Mouse (Mus musculus) left cerebral cortex, postnatal 4 days (tissue): ENCODE measurements around the gene Phpt1. TPM values are rescaled to one million over a fixed set of nuclear protein-coding genes. Genes with fewer than 3 reads are reported as not detected.

Experiments
- DNase-seq: peaks from one replicate; pipeline ENCODE4 v3.0.0-alpha.2; 2022
- intact Hi-C: fragments of 180-260 bp; cut with DNase I; formaldehyde crosslinking; loops from one replicate; pipeline ENCODE4 v1.15.1; 2025
- total RNA-seq, 2 experiments: library from RNA; stranded (reverse); gene quantifications; 2 replicates each; pipeline ENCODE4 v1.2.3; 2021

Phpt1 gene
- total RNA-seq = 10 to 100 TPM; 77.1 to 79.5 TPM

DNA sequence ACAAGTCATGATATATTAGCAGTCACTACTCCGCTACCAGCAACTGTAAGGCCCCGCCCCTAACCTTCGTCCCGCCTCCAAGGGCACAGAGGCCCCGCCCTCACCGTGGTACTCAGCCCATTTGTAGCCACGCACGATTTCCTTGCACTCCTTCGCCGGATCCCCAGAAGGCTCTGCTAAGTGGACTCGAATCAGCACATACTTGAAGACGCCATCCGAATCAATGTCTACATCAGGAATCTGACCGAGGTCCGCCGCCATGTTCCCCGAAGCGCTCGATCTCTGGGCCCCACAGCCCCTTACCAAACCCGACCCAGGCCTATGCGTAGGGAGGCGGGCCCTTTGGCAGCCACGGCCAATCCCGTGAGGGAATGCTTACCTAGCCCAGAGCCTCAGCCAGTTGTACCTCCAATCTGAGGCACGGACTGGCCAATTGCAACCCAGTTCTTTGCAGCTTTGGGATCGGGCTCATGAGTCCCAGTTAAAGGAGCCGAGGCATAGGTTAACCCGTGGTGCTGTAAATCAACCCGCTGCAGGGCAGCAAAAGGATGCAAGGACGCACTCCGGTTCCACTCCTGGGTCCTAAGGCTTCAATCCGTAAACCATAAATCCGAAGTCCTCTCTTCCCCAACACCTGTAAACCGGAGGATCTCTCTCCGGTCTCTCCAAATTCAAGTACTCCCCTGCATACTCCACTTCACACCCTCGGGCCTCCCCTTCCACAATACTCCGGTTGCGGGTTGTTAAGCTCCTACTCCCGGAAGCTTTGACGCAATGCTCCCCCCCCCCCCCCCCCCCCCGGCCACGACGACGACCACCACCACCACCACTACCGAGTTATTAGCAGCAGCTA is at the start of gene Phpt1, which contains the start of gene Mamdc4:
Phpt1 (minus strand) TSS at position 646 of the 853 bp plus-strand sequence.
Mamdc4 (minus strand) TSS at position 267 of the 853 bp plus-strand sequence.
- peak; percentile 97 for DNase-seq
- intact Hi-C loops = no loop called here

DNA sequence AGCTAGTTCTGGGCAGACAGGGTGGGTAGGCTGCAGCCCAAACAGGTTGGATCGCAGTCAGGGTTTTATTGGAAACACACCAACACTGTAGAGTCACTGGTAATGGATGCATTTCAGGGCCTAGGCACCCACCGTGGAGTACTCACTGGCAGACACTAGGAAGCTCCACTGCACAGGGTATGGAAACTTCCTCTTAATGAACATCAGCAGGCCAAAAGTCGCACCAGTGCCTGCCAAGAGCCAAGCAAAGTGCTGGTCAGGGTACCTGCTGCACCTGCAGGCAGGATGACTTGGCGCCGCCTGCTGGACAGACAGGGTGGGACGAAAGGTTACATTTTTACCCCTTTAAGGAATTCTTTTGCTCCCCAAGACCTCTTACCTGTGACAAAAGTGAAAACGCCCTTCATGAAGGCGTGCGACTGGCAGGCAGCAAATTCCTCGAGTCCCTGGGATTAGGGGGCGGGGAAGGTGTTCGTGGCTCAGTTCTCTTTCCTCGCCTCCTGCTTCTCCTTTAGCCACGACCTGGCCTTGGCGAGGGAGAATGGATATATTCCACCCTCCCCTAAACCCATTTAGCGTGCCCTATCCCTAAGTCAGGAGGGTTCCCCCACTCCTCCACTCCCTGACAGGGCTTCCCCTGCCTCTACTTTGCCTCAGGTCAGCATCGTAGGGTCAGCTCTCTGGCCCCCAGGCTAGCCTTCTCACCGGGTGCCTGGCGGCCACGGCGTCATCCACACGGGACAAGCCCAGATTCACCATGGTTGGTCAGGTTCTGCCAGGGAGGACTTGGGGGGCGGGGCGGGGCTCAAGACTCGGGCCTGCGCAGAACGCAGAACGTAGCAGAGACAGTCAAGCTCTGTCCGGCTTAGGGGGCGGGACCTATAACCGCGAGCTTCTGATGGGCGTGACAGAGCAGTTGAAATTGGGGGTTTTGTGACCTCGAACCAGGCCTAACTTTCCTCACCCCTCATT is 46.5 kb upstream of the Phpt1 start, which contains the start of gene Tmem141:
Tmem141 (minus strand) TSS at position 777 of the 972 bp plus-strand sequence.
- peak; percentile 87 for DNase-seq
- intact Hi-C loops = no loop called here

DNA sequence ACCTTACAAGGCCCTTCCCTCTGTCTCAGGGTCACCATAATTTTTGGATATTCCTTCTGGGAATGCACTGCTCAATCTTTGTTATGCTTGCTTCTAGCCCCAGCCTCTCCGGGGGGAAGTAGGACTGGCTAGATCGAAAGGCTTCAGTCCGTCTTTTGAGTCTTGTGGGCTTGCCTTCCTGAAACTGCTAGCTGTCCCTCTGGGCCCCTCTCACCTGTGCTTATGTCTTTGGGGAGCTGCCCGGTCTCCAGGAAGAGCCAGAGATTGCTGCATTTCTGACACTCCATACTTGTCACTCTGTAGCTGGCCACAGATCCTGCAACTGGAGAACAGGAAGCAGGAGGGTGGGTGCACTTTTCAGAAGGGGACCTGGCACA is 45.8 kb upstream of the Phpt1 start:
- intact Hi-C loops = no loop called here
- no peak for DNase-seq

GRCm38 (mm10) chr2:25620386-25620785 is 45.4 kb upstream of the Phpt1 start:
- no peak for DNase-seq

DNA sequence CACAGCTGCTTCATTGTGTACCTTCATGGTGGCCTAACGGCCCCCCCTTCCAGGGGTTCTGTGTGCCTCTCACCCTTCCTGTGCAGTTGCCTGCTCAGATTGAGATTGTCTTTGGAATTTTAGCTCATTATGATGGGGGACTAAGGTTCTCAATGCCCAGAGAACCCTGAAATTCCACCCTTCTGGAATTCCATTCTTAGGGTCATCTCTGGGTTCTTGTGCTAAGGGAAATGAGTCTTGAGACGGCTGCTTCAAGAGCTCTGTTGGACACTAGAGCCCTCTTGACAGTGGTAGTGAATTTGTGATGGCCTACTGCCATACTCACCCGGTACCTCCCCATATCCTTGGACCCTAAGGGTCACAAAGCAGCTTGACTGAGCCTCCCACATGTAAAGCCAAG is 42.6 kb upstream of the Phpt1 start, which contains the start of gene Ccdc183:
Ccdc183 (minus strand) TSS at position 101 of the 400 bp plus-strand sequence.
- intact Hi-C loops = no loop called here
- DNase-seq = no peak

More at GRCm38 (mm10) chr2:25620386-25620785, 45.4 kb upstream of the Phpt1 start:
- intact Hi-C loops = no loop called here

DNA sequence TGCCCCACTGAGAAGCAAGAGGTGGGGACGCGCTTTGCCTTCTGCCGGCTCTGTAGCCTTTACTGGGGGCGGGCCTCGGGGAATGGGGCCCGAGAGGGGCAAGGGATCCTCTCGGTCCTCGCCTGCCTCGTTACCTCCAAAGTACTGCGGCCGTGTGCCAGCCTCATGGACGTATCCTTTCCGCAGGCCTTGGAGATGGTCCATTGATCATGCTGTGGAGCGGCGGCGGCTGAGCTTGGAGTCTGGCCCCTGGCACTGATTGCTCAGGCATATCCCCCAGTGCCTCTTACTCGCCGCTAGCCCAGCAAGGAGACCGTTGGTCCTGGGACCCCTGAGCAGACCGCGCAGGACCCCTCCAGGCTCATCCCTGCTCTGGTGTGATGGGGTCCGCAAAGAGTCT is 41.4 kb upstream of the Phpt1 start:
- intact Hi-C loops = no loop called here
- peak; percentile 29 for DNase-seq

DNA sequence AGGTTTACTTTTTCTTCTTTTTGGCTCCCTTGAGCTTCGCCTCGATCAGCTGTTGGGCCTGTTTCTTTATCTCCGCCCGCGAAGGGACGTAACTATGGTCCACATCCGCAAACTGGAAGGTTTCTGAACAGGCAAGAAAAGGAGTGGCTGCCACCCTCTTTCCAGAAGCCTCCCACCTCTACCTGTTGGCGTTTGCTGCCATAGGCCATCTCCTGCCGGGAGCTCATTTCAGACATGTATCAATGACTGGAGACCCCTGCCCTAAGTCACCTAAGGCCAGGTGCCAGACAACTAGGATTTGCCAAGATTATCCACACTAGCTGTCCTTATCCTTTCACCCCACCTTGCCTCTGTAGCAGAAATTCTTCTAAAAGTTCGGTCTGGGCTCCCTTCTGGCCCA is 33.6 kb upstream of the Phpt1 start:
- intact Hi-C loops = no loop called here
- no peak for DNase-seq

GRCm38 (mm10) chr2:25607761-25608622 is 33.0 kb upstream of the Phpt1 start, which contains the start of gene Rabl6:
Rabl6 (minus strand) TSS chr2:25608521.
- intact Hi-C loops = no loop called here
- DNase-seq = peak; percentile 90

DNA sequence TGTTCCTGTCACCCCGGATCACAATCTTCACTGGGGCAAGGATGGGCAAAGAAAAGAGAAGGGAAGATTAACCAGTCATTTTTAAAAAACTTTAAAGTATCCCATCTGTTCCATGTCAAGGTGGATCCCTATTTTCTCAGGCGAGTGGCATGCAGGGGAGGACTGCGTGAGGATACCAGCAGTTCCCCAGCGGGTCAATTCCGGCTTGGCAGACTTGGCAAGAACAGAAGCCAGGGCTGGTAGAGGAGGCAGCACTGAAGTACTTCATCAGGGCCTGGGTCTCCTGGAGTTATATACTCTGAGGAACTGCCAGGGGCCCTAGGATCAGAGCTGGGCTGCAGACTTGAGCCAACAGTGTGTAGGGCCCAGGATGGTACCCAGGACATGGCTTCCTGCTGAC is 27.5 kb upstream of the Phpt1 start:
- intact Hi-C loops = no loop called here
- no peak for DNase-seq

GRCm38 (mm10) chr2:25600037-25600436 is 25.0 kb upstream of the Phpt1 start:
- intact Hi-C loops = no loop called here
- DNase-seq = no peak

GRCm38 (mm10) chr2:25598749-25599148 is 23.7 kb upstream of the Phpt1 start:
- intact Hi-C loops = no loop called here
- DNase-seq = no peak

DNA sequence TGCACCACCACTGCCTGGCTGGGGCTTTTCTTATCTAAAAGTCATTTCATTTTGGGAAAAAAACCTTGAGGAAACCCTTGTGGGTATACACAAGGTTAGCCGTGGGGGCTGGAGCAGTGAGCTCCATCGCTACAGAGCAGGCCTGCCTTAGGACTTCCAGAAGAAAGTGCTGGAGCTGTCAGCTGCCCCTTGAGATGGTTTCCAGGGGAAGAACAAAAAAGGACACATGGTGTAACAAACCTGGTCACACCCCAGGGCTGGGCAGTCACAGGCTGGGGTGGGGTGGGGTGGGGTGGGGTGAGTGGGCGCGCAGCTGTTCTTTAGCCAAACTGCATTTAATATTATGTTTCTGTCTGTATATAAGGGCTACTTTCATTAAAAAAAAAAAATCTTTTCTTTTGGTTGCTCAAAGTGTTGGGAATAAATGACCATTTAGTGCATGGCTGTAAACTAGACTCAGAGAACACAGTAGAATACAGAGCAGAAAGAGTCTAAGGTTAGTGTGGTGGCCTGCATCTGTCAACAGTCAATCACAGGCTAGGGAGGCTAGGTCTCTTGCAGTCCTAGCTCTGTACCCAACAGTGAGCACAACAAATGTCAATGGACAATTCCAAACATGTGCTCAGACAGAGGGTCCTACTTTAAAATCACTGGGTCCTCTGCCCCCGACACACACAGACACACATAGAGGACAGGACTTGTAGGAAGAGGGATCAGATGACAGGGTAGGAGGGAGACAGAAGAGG is 21.9 kb upstream of the Phpt1 start:
- intact Hi-C loops = no loop called here
- DNase-seq = no peak

DNA sequence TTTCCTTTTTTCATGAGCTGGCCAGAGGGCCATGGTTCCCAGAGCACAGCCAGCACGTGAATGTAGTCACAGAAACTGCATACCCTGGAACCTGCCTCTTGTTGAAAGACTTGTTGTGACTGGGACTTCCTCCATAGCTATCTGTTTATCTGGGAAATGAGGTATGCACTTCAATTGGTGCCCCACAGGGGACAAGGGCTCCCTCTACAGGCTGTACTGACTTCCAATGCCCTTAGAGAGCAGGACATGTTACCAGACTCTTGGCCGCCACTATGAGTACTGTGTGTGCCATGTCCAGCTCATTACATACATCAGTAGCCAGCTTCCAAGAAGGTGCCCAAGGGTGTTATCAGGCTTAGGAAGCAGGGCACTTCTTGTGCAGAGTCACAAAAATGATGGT is 16.8 kb upstream of the Phpt1 start:
- peak; percentile 32 for DNase-seq
- intact Hi-C loops = no loop called here

DNA sequence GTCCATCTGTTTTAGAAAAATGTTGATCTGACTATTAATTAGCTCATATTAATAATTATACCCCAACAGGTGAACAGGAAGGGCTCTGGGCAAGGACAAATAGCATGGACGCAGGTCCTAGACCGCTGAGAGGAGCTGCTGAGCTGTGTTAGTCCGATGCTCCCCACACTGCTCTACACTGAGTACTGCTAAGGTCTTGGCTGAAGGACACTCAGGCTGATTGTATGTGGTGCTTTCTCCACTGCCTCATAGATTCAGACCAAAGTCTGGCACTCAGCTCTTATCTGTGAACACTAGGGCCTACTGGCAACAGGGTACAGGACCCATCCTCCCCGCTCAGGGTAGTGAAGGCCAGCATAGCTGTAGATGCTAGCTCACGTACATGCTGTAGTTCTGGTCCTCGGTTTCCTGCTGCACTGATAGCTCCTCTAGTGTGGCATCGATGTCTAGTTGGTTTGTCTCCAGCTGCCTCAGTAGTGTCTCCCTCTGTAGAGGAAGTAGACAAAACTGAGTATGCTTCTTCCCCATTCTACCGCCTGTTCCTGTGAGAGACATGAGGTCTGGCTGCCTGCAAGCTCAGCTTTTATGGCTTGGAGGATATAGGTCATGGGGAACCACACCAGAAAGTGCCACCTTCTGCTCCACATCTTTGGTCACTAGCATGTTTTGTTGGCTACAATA is 13.3 kb upstream of the Phpt1 start:
- no peak for DNase-seq
- intact Hi-C loops = no loop called here

DNA sequence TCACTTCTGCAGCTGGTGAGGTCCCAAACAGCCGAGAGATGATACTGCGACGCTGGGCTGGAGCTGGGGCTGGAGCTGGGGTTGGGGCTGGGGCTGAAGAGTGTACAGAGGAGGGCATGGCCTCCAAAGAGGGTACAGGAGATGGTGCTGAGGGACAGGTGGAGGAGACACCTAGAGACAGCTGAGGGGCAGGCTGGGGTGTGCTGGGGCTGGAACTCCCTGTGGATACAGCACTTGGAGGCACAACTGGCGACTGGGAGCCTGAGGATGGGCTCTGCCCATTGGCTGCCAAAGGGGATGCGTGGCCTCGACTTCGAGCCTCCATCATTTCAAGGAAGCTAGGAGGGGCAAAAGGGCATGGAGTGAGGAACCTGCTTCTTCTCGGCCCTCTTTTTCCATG is 12.3 kb upstream of the Phpt1 start:
- intact Hi-C loops = no loop called here
- DNase-seq = no peak

GRCm38 (mm10) chr2:25585601-25586000 is 10.6 kb upstream of the Phpt1 start:
- DNase-seq = no peak
- intact Hi-C loops = no loop called here

DNA sequence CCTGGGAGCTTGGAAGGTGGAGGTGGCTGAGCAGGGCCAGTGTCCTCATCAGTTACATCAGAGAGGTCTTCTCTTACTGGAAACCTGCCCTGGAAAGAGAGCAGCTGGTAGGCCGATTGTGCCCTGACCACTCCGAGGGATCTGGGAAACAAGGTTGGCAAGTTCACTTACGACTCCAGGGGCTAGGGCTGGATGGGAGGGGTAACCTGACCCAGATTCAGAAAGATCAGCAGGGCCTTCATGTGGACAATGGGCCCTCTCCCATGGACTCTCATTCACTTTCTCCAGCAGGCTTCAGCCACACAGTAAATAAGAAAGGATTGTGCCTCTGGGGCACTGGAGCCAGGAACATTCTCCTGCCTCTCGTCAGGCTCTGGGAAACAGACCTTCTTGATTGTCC is 9.8 kb upstream of the Phpt1 start:
- no peak for DNase-seq
- intact Hi-C loops = no loop called here

GRCm38 (mm10) chr2:25584152-25584551 is 9.1 kb upstream of the Phpt1 start:
- no peak for DNase-seq
- intact Hi-C loops = no loop called here

DNA sequence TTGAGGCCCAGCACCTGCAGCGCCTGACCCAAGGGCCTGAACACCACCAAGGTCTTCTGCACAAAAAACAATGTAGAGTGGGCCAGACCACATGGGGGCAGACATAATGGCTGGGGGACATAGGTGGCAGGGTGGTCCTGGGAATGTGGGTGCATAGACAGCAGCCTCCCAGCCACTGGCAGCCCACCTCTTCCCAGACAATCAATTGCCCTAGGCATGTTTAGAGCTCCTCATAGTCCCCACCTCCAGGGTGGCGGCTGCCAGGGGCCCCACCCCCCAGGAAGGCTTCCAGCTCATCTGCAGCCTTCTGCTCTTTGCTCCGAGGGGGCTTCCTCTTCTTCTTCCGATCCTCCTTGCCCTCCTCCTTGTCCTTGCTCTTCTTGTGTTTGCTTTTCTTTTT is 8.5 kb upstream of the Phpt1 start:
- DNase-seq = peak; percentile 34
- intact Hi-C loops = no loop called here
